Mouse (Mus musculus): ENCODE data around the gene Trappc1.

GRCm38 (mm10) chr11:69311266-69311665 is 12.5 kb upstream of the Trappc1 start:
- TF ChIP-seq POLR2A (IDR thresholded peaks at IDR 0.05; ENCODE audit: borderline replicate concordance, low read depth, low read length): no peak
- no peak for TF ChIP-seq CTCF (IDR thresholded peaks at IDR 0.05; ENCODE audit: low read depth, low read length)

Data from bone marrow macrophage, adult 2 months (primary cell).